Mouse (Mus musculus) liver, postnatal 0 days (tissue): ENCODE data around the gene Pidd1.

Source experiments
- CTCF ChIP-seq: sonication (generic); IDR thresholded peaks from 2 replicates; pipeline ENCODE4 v1.5.1; 2016; ENCODE audit warnings: antibody characterized with exemption, low read depth
- EP300 ChIP-seq: IDR thresholded peaks from 2 replicates; pipeline ENCODE4 v1.6.1; 2016; ENCODE audit warnings: antibody characterized with exemption, low read depth, mild to moderate bottlenecking

DNA sequence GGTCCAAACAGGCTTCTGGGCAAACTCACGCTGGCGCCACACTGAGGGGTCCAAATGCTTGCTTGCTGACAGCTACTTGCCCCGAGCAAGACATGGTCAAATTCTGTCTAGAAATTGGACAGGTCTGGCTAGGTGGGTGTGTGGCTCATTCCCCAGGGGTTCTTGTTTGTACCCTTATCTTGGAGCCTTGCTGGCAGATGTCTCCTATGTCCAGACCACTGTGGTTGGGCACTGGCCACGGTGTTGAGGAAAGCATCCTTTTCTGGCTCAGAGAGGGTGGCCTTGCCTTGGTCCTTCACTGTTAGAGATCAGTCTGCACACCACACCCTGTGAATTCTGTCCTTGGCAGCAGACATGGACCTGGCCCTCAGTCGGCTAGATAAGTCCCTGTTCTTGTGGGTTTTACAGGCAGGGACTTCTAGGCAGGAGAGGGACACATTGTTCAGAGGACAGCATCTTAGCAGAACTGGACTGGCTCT, 34.5 kb upstream of the Pidd1 start:
- TF ChIP-seq EP300 = no peak
- TF ChIP-seq CTCF = no peak
